Mouse (Mus musculus) bone marrow, adult 2 months (tissue): ENCODE results near the gene Amigo3. TPM values are rescaled to one million over a fixed set of nuclear protein-coding genes. Genes with fewer than 3 reads are reported as not detected.

Source experiments
- H3K27ac ChIP-seq: fragments of 200-500 bp; 2 replicates; pipeline ENCODE4 v1.5.1; 2012; ENCODE audit warnings: low read depth, mild to moderate bottlenecking, control low read depth, inconsistent platforms, low read length; ENCODE audit not compliant: control insufficient read depth, poor library complexity, insufficient read depth
- H3K4me1 ChIP-seq: fragments of 200-500 bp; 2 replicates; pipeline ENCODE4 v1.6.1; 2011; ENCODE audit warnings: low read length; ENCODE audit not compliant: control insufficient read depth, insufficient read depth
- H3K4me3 ChIP-seq: fragments of 200-500 bp; replicated peaks from 2 replicates; pipeline ENCODE3; 2011; ENCODE audit warnings: mild to moderate bottlenecking, low read depth, low read length, control low read depth; ENCODE audit not compliant: control insufficient read depth
- CTCF ChIP-seq: fragments of 200-500 bp; IDR thresholded peaks from 2 replicates; pipeline ENCODE4 v1.5.1; 2011; ENCODE audit warnings: low read length, control low read depth; ENCODE audit not compliant: control insufficient read depth, insufficient read depth
- POLR2A ChIP-seq: fragments of 200-500 bp; IDR thresholded peaks from 2 replicates; pipeline ENCODE4 v1.6.1; 2011; ENCODE audit warnings: low read depth, mild to moderate bottlenecking, control low read depth, low read length, borderline replicate concordance; ENCODE audit not compliant: control insufficient read depth
- WGBS: fragments of 180-500 bp; shearing (Covaris S2); methylation state at CpG from one replicate; pipeline ENCODE4 v1.1.7; 2018; 5-methylcytosine and 5-hydroxymethylcytosine counted together
- polyA plus RNA-seq: library from polyadenylated mRNA; stranded (reverse); fragments of >200 nt; gene quantifications from 2 replicates; pipeline ENCODE4 v1.2.4, GENCODE M21; 2011; ENCODE audit warnings: low replicate concordance; ENCODE audit not compliant: missing spikeins, insufficient read depth, insufficient read length

Gene Amigo3
- polyA plus RNA-seq, 1 experiment: 1.6 TPM

- H3K4me3 ChIP-seq: no peak overlapping the region
- no peaks in the 10 kb centered on the region for H3K4me1 ChIP-seq
- 94% methylated on average over 8 of the region's 8 CpGs for WGBS
Observed at GRCm38 (mm10) chr9:108099619-108100018, 46.7 kb downstream of the Amigo3 start.

GRCm38 (mm10) chr9:108104766-108105548 lies 52.0 kb downstream of the Amigo3 start:
- Histone ChIP-seq H3K4me3 (peak overlapping the region; percentile 46), H3K27ac (peak overlapping the region; percentile 71; the same call in 1 of the 2 replicates), H3K4me1 (peaks cover 9% of the 10 kb centered on the region)
- 37% methylated on average over 31 of the region's 31 CpGs for WGBS
- TF ChIP-seq CTCF (no peak), POLR2A (0 out of 2 replicates have a peak, but pooled peaks have one; percentile 14)

More at GRCm38 (mm10) chr9:108099619-108100018, 46.7 kb downstream of the Amigo3 start:
- H3K27ac ChIP-seq: no peak overlapping the region
- no peak for TF ChIP-seq CTCF
- no peak for TF ChIP-seq POLR2A

Other genes with a start within 250 kb of the Amigo3 start
- gene Rbm6, start 179.9 kb upstream of the Amigo3 start, polyA plus RNA-seq: 78.4 and 110 TPM in 2 replicates
- gene Mon1a, start 165.0 kb upstream of the Amigo3 start, polyA plus RNA-seq: 6.3 and 12.9 TPM in 2 replicates
- 0.20 and 0.75 TPM in 2 replicates for gene Mst1r, start 146.3 kb upstream of the Amigo3 start, polyA plus RNA-seq
- not detected in 2 replicates for gene Actl11, start 124.7 kb upstream of the Amigo3 start, polyA plus RNA-seq
- 0.87 TPM in 1 of 2 replicates, not detected in the other for gene Camkv, start 117.5 kb upstream of the Amigo3 start, polyA plus RNA-seq
- gene Traip, start 103.0 kb upstream of the Amigo3 start, polyA plus RNA-seq: 27.0 and 30.0 TPM in 2 replicates
- 138 and 310 TPM in 2 replicates for gene Uba7, start 77.7 kb upstream of the Amigo3 start, polyA plus RNA-seq
- 4.7 TPM in 1 of 2 replicates, not detected in the other for gene Gm20661, start 70.1 kb upstream of the Amigo3 start, polyA plus RNA-seq
- 27.9 and 32.3 TPM in 2 replicates for gene Inka1, start 67.3 kb upstream of the Amigo3 start, polyA plus RNA-seq
- gene Cdhr4, start 60.7 kb upstream of the Amigo3 start, polyA plus RNA-seq: 10.6 and 23.4 TPM in 2 replicates
- not detected in 2 replicates for gene Gm20662, start 56.8 kb upstream of the Amigo3 start, polyA plus RNA-seq
- gene Ip6k1, start 50.7 kb upstream of the Amigo3 start, polyA plus RNA-seq: 54.3 and 99.5 TPM in 2 replicates
- gene Gmppb, start 3.9 kb upstream of the Amigo3 start, polyA plus RNA-seq: 9.9 and 17.9 TPM in 2 replicates
- gene Mst1, start 27.3 kb downstream of the Amigo3 start, polyA plus RNA-seq: 2.0 and 10.1 TPM in 2 replicates
- 296 and 393 TPM in 2 replicates for gene Rnf123, start 30.2 kb downstream of the Amigo3 start, polyA plus RNA-seq
- gene Apeh, start 41.4 kb downstream of the Amigo3 start, polyA plus RNA-seq: 159 and 206 TPM in 2 replicates
- 1.1 and 1.9 TPM in 2 replicates for gene Bsn, start 137.2 kb downstream of the Amigo3 start, polyA plus RNA-seq
- gene Dag1, start 210.8 kb downstream of the Amigo3 start, polyA plus RNA-seq: 2.6 and 2.7 TPM in 2 replicates
- 2.3 TPM in 2 replicates for gene Nicn1, start 237.3 kb downstream of the Amigo3 start, polyA plus RNA-seq
- gene Amt, start 243.7 kb downstream of the Amigo3 start, polyA plus RNA-seq: 1.7 and 15.2 TPM in 2 replicates